Mouse (Mus musculus): ENCODE measurements around the gene Rex1bd. TPM values are rescaled to one million over a fixed set of nuclear protein-coding genes. Genes with fewer than 3 reads are reported as not detected.
A peak's percentile ranks its signal among the peaks of the same experiment; 100 is the strongest.

Rex1bd gene
- polyA plus RNA-seq, 1 experiment from 2014 or later: 138 TPM

- H3K4me3 ChIP-seq: peak overlapping the region; percentile 89
- peak overlapping the region; percentile 90; the same call in 1 of the 2 replicates for H3K27ac ChIP-seq (replicated peaks)
- peak; percentile 40 for DNase-seq (ENCODE audit: low spot score)
- H3K9me3 ChIP-seq (replicated peaks): no peaks in the 10 kb centered on the region
- peaks cover 8% of the 10 kb centered on the region; the same call in 1 of the 2 replicates for H3K36me3 ChIP-seq
- 1% methylated on average over 21 of the region's 21 CpGs for WGBS
- peaks cover 27% of the 10 kb centered on the region for H3K4me1 ChIP-seq
- peaks cover 35% of the 10 kb centered on the region for H3K27me3 ChIP-seq (ENCODE audit: low read depth, poor library complexity, severe bottlenecking)
Observed at GRCm38 (mm10) chr8:70477269-70477982, 29.1 kb downstream of the Rex1bd start.

- H3K27ac ChIP-seq (replicated peaks): peak within 1 kb of the TSS; percentile 90
Observed at GRCm38 (mm10) chr8:70476333-70477268, 30.0 kb downstream of the Rex1bd start, which contains the start of gene Klhl26. Klhl26 (minus strand) TSS chr8:70476968.

GRCm38 (mm10) chr8:70471856-70472255 is 34.7 kb downstream of the Rex1bd start:
- Histone ChIP-seq H3K36me3 (peaks cover 12% of the 10 kb centered on the region; the same call in 1 of the 2 replicates), H3K27me3 (ENCODE audit: low read depth, poor library complexity, severe bottlenecking) (no peaks in the 10 kb centered on the region), H3K9me3 (replicated peaks) (no peaks in the 10 kb centered on the region), H3K4me3 (no peak overlapping the region), H3K4me1 (peaks cover 45% of the 10 kb centered on the region), H3K27ac (replicated peaks) (no peak overlapping the region)
- 94% methylated on average over 7 of the region's 7 CpGs for WGBS
- no peak for DNase-seq (ENCODE audit: low spot score)

More at GRCm38 (mm10) chr8:70476333-70477268, 30.0 kb downstream of the Rex1bd start, which contains the start of gene Klhl26:
- Histone ChIP-seq H3K36me3 (peaks cover 8% of the 10 kb centered on the region; the same call in 1 of the 2 replicates), H3K4me1 (peaks cover 27% of the 10 kb centered on the region), H3K9me3 (replicated peaks) (no peaks in the 10 kb centered on the region), H3K4me3 (peak within 1 kb of the TSS; percentile 89), H3K27me3 (ENCODE audit: low read depth, poor library complexity, severe bottlenecking) (peaks cover 26% of the 10 kb centered on the region)
- WGBS: under 1% methylated on average over 52 of the region's 53 CpGs
- peak; percentile 95 for DNase-seq (ENCODE audit: low spot score)

GRCm38 (mm10) chr8:70469938-70470337 is 36.6 kb downstream of the Rex1bd start:
- DNase-seq (ENCODE audit: low spot score): no peak
- Histone ChIP-seq H3K4me1 (peaks cover 35% of the 10 kb centered on the region), H3K9me3 (replicated peaks) (no peaks in the 10 kb centered on the region), H3K27me3 (ENCODE audit: low read depth, poor library complexity, severe bottlenecking) (no peaks in the 10 kb centered on the region), H3K36me3 (peaks cover 17% of the 10 kb centered on the region), H3K4me3 (0 out of 2 replicates have a peak overlapping the region, but pooled peaks have one; percentile 1), H3K27ac (replicated peaks) (0 out of 2 replicates have a peak overlapping the region, but pooled peaks have one; percentile 42)
- 69% methylated on average over 2 of the region's 2 CpGs for WGBS

GRCm38 (mm10) chr8:70469295-70469916 is 37.1 kb downstream of the Rex1bd start:
- no peaks in the 10 kb centered on the region for H3K9me3 ChIP-seq (replicated peaks)
- H3K4me1 ChIP-seq: peaks cover 34% of the 10 kb centered on the region
- peaks cover 14% of the 10 kb centered on the region for H3K36me3 ChIP-seq
- H3K4me3 ChIP-seq: 0 out of 2 replicates have a peak overlapping the region, but pooled peaks have one; percentile 1
- 60% methylated on average over 10 of the region's 10 CpGs for WGBS
- 0 out of 2 replicates have a peak overlapping the region, but pooled peaks have one; percentile 42 for H3K27ac ChIP-seq (replicated peaks)
- H3K27me3 ChIP-seq (ENCODE audit: low read depth, poor library complexity, severe bottlenecking): no peaks in the 10 kb centered on the region
- no peak for DNase-seq (ENCODE audit: low spot score)

GRCm38 (mm10) chr8:70468733-70469132 is 37.8 kb downstream of the Rex1bd start:
- Histone ChIP-seq H3K27me3 (ENCODE audit: low read depth, poor library complexity, severe bottlenecking) (no peaks in the 10 kb centered on the region), H3K4me1 (peaks cover 35% of the 10 kb centered on the region), H3K36me3 (peaks cover 11% of the 10 kb centered on the region), H3K27ac (replicated peaks) (0 out of 2 replicates have a peak overlapping the region, but pooled peaks have one; percentile 23), H3K9me3 (replicated peaks) (no peaks in the 10 kb centered on the region), H3K4me3 (no peak overlapping the region)
- 90% methylated on average over 4 of the region's 4 CpGs for WGBS
- no peak for DNase-seq (ENCODE audit: low spot score)

- Histone ChIP-seq H3K27me3 (ENCODE audit: low read depth, poor library complexity, severe bottlenecking) (no peaks in the 10 kb centered on the region), H3K4me3 (no peak overlapping the region), H3K36me3 (peaks cover 11% of the 10 kb centered on the region), H3K27ac (replicated peaks) (no peak overlapping the region), H3K9me3 (replicated peaks) (no peaks in the 10 kb centered on the region), H3K4me1 (peaks cover 42% of the 10 kb centered on the region)
- DNase-seq (ENCODE audit: low spot score): no peak
- WGBS: 68% methylated on average over 1 of the region's 1 CpGs
Observed at GRCm38 (mm10) chr8:70467907-70468306, 38.6 kb downstream of the Rex1bd start.

- H3K4me1 ChIP-seq: peaks cover 42% of the 10 kb centered on the region
- 84% methylated on average over 5 of the region's 5 CpGs for WGBS
Observed at GRCm38 (mm10) chr8:70467229-70467725, 39.3 kb downstream of the Rex1bd start.

GRCm38 (mm10) chr8:70466771-70467170 is 39.8 kb downstream of the Rex1bd start:
- H3K4me1 ChIP-seq: peaks cover 42% of the 10 kb centered on the region
- H3K36me3 ChIP-seq: peaks cover 11% of the 10 kb centered on the region
- no peak overlapping the region; the same call in 1 of the 2 replicates for H3K27ac ChIP-seq (replicated peaks)
- no peak for DNase-seq (ENCODE audit: low spot score)
- no peaks in the 10 kb centered on the region for H3K27me3 ChIP-seq (ENCODE audit: low read depth, poor library complexity, severe bottlenecking)
- H3K9me3 ChIP-seq (replicated peaks): no peaks in the 10 kb centered on the region
- no peak overlapping the region for H3K4me3 ChIP-seq
- WGBS: 73% methylated on average over 11 of the region's 11 CpGs

More at GRCm38 (mm10) chr8:70467229-70467725, 39.3 kb downstream of the Rex1bd start:
- H3K9me3 ChIP-seq (replicated peaks): no peaks in the 10 kb centered on the region
- no peak overlapping the region; the same call in 1 of the 2 replicates for H3K27ac ChIP-seq (replicated peaks)
- peaks cover 11% of the 10 kb centered on the region for H3K36me3 ChIP-seq
- no peak overlapping the region for H3K4me3 ChIP-seq
- no peaks in the 10 kb centered on the region for H3K27me3 ChIP-seq (ENCODE audit: low read depth, poor library complexity, severe bottlenecking)
- no peak for DNase-seq (ENCODE audit: low spot score)

- 85% methylated on average over 4 of the region's 4 CpGs for WGBS
- H3K4me1 ChIP-seq: peaks cover 42% of the 10 kb centered on the region
Observed at GRCm38 (mm10) chr8:70466305-70466704, 40.2 kb downstream of the Rex1bd start.

GRCm38 (mm10) chr8:70465701-70466100 is 40.9 kb downstream of the Rex1bd start:
- Histone ChIP-seq H3K36me3 (peaks cover 11% of the 10 kb centered on the region), H3K27me3 (ENCODE audit: low read depth, poor library complexity, severe bottlenecking) (no peaks in the 10 kb centered on the region), H3K9me3 (replicated peaks) (no peaks in the 10 kb centered on the region), H3K27ac (replicated peaks) (no peak overlapping the region), H3K4me3 (no peak overlapping the region), H3K4me1 (peaks cover 42% of the 10 kb centered on the region)
- WGBS: 97% methylated on average over 4 of the region's 4 CpGs
- DNase-seq (ENCODE audit: low spot score): no peak

More at GRCm38 (mm10) chr8:70466305-70466704, 40.2 kb downstream of the Rex1bd start:
- Histone ChIP-seq H3K36me3 (peaks cover 11% of the 10 kb centered on the region), H3K4me3 (no peak overlapping the region), H3K27me3 (ENCODE audit: low read depth, poor library complexity, severe bottlenecking) (no peaks in the 10 kb centered on the region), H3K9me3 (replicated peaks) (no peaks in the 10 kb centered on the region), H3K27ac (replicated peaks) (0 out of 2 replicates have a peak overlapping the region, but pooled peaks have one; percentile 30)
- DNase-seq (ENCODE audit: low spot score): no peak

GRCm38 (mm10) chr8:70464162-70464561 is 42.4 kb downstream of the Rex1bd start:
- DNase-seq (ENCODE audit: low spot score): no peak
- Histone ChIP-seq H3K27ac (replicated peaks) (no peak overlapping the region), H3K4me3 (no peak overlapping the region), H3K27me3 (ENCODE audit: low read depth, poor library complexity, severe bottlenecking) (no peaks in the 10 kb centered on the region), H3K9me3 (replicated peaks) (no peaks in the 10 kb centered on the region; the same call in 1 of the 2 replicates), H3K36me3 (peaks cover 23% of the 10 kb centered on the region), H3K4me1 (peaks cover 32% of the 10 kb centered on the region)
- WGBS: 91% methylated on average over 6 of the region's 6 CpGs

All from midbrain, embryonic 10.5 days (tissue).